Mouse (Mus musculus) heart, embryonic 10.5 days (tissue): ENCODE measurements around the gene Fam171a2. TPM values are rescaled to one million over a fixed set of nuclear protein-coding genes. Genes with fewer than 3 reads are reported as not detected.

Experiments used
- microRNA-seq: library from miRNA; unstranded; fragments of <30 nt; microRNA quantifications from one replicate; pipeline ENCODE4, GENCODE M21; 2017
- polyA plus RNA-seq: library from polyadenylated mRNA; unstranded; fragments of >200 nt; fragmentation: Nextera tagmentation; extraction: Ambion mirVana; gene quantifications from 2 replicates; pipeline ENCODE4 v1.2.1, GENCODE M21; 2016

Fam171a2 gene
- polyA plus RNA-seq, 1 experiment from 2014 or later: 3.6 TPM

Small RNAs within 50 kb of the gene (microRNA-seq; reads per million reads assigned to microRNA genes)
- gene Mir6930: not detected

Other genes with a start within 250 kb of the Fam171a2 start
- 84.9 and 103 TPM in 2 replicates for gene Hdac5, start 217.5 kb downstream of the Fam171a2 start, polyA plus RNA-seq
- 16.5 and 19.4 TPM in 2 replicates for gene BC030867, start 198.8 kb downstream of the Fam171a2 start, polyA plus RNA-seq
- gene Asb16, start 178.9 kb downstream of the Fam171a2 start, polyA plus RNA-seq: 0.06 and 0.08 TPM in 2 replicates
- gene Tmub2, start 162.8 kb downstream of the Fam171a2 start, polyA plus RNA-seq: 40.1 and 41.8 TPM in 2 replicates
- gene Atxn7l3, start 151.1 kb downstream of the Fam171a2 start, polyA plus RNA-seq: 9.1 and 14.3 TPM in 2 replicates
- 60.4 and 75.4 TPM in 2 replicates for gene Ubtf, start 127.9 kb downstream of the Fam171a2 start, polyA plus RNA-seq
- gene Slc4a1, start 81.5 kb downstream of the Fam171a2 start, polyA plus RNA-seq: 88.9 and 128 TPM in 2 replicates
- 0.74 and 1.8 TPM in 2 replicates for gene Rundc3a, start 54.3 kb downstream of the Fam171a2 start, polyA plus RNA-seq
- gene Slc25a39, start 39.7 kb downstream of the Fam171a2 start, polyA plus RNA-seq: 313 and 314 TPM in 2 replicates
- 109 and 151 TPM in 2 replicates for gene Grn, start 17.4 kb downstream of the Fam171a2 start, polyA plus RNA-seq
- gene Itga2b, start 22.4 kb upstream of the Fam171a2 start, polyA plus RNA-seq: 13.2 and 19.5 TPM in 2 replicates
- gene Gpatch8, start 108.7 kb upstream of the Fam171a2 start, polyA plus RNA-seq: 45.7 and 47.0 TPM in 2 replicates
- gene Gm11627, start 131.8 kb upstream of the Fam171a2 start, polyA plus RNA-seq: 11.6 and 13.5 TPM in 2 replicates
- gene Fzd2, start 156.7 kb upstream of the Fam171a2 start, polyA plus RNA-seq: 22.9 and 34.5 TPM in 2 replicates
- gene Meioc, start 216.0 kb upstream of the Fam171a2 start, polyA plus RNA-seq: 0.53 and 1.2 TPM in 2 replicates